Mouse (Mus musculus) spleen, postnatal 14 days (tissue): ENCODE measurements around the gene Lmf1.

Experiments used
- DNase-seq, 2 experiments: peaks; one replicate each; pipeline ENCODE4 v3.0.0; 2021 to 2022; ENCODE audit warnings: low spot score in 2 of 2

Gene Lmf1

GRCm38 (mm10) chr17:25604234-25604633, 25.3 kb downstream of the Lmf1 start:
- no peak for DNase-seq

GRCm38 (mm10) chr17:25608137-25608785, 29.4 kb downstream of the Lmf1 start:
- DNase-seq: no peak

DNA sequence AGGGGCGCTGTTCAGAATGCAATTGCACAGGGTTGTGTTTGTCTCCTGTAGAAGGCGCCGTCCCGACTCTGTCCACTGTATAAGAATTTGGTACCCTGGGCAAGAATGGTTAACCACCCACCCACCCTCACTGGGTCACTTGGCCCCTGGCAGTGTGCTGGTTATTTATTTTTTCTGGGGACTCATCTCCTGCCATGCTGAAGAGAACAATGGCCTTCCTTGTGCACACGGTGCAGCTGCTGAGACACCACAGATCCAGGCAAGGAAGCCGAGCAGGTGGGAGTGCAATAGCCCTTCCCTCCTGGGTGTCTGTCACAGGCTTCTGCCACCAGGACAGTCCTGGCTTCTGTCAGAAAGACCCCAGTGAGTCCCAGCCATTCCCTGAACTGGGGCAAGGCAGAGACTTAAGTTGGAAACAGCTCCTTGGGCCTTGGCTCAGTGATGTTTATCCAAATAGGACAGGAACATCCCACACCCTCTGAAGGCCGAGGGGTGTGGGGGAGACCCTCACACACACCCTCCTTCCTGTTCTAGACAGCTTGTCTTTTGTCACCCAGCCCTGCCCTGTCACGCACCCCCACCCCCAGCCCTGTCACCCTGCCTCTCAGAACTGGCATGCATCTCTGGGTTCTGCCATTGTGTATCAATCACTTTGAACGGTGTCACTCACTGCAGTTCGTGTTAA, 30.1 kb downstream of the Lmf1 start:
- no peak for DNase-seq

- DNase-seq: no peak
Measured at GRCm38 (mm10) chr17:25609506-25609828, 30.6 kb downstream of the Lmf1 start.

DNA sequence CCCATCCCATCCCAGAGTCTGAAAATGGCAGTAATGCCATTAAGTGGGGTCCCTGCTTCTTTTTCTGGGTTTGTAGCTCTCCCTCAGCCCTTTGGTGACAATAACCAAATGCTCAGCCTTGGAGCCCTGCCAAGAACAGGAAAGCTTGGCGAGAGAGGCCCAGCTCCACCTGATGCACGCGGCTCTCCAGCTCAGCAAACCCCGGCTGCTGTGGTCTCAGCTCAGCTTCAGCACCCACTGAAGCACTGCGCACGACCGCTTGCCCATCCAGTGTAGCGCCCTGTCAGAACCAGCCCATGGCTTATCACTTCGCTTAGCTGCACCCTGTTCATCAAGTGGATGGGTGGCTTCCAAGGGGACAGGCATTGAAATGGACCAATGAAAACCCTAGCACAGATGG, 31.3 kb downstream of the Lmf1 start:
- DNase-seq: no peak

DNA sequence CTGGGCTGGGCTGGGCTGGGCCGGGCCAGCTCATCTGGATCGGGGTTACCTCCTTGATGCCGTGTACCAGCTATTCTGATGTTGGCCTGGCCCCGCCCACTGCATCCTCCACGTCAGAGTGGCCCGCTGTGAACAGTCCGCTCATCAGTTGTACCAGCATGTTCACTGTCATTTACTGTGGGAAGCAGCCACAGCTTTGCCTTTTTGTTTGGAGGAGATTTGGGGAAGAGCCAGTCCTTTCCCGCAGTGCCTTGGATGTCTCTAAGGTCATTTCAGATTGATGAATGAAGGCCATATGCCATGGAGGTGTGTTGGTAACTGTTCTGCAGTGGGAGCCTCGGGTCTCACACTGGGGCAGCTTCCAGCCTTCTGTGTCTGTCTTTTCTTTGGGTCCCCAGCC, 33.7 kb downstream of the Lmf1 start:
- no peak for DNase-seq

DNA sequence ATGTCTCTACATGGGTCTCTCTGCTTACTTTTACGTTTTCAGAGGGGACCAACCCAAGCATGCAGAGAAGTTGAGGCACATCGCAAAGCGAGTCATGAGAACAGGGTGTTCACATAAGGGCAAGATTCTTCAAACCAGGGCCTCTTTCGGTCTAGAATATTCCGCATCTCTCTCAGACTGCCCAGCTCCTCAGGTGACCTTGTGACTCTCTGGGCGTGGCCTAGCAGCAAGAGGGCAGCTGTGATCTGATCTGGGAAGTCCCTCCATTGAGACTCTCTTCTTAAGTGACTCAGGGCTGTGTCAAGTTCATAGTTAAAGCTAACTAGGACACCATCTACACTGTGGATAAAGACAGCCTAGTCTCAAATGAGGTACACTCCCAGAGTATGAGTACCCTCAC, 34.4 kb downstream of the Lmf1 start:
- no peak for DNase-seq

- no peak for DNase-seq
Measured at GRCm38 (mm10) chr17:25614723-25615510, 36.0 kb downstream of the Lmf1 start.

GRCm38 (mm10) chr17:25618508-25619056, 39.7 kb downstream of the Lmf1 start:
- no peak for DNase-seq

DNA sequence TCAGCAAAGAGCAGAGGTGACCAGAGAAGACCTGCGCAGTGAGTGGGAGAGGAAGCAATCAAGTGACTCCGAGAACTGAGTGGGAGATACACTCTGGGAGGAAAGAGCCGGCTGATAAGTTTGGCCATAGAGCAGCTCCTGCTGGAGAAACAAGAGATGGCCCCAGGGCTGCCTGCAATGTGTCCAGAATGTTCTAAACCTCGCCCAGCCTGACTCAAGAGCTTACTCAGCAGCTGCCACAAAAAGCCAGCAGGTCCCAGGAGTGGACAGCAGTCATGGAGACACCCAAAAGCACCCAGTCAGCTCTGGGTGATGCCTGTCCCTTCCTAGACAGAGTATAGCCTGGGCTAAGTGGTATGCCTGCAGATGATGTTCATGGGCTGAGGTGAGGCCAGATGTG, 44.6 kb downstream of the Lmf1 start:
- DNase-seq: no peak

- DNase-seq: no peak
Measured at GRCm38 (mm10) chr17:25623935-25624334, 45.0 kb downstream of the Lmf1 start.

DNA sequence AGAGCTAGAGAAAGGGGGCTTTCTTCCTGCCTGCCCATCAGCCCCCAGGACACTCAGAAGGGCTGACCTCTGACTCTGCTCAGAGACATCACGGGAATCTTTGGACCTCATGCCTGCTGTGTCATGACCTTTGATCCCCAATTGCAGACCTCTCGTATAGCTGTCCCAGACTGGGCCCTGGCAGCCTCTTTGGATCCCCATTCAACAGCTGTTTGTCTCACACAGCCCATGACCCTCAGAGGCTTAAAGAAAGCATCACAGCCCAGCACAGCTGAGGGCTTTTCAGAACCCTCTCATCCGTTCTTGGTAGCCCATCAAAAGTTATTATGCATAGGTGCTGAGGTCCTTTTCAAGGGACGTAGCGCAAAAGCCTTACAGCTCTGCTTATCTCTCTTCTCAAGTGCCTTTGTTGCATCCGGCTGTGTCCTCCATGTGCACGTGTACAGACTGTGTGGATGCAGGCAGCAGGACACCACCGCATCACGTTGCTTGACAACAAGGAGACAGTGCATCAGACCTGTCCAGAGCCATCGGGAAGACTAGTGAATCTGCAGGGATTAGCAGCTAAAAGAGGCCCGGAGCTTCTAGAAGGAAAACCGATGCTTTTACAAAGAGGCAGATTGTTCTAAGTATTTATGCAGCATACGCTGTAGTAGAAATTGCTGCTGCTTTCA, 45.7 kb downstream of the Lmf1 start:
- DNase-seq: no peak

DNA sequence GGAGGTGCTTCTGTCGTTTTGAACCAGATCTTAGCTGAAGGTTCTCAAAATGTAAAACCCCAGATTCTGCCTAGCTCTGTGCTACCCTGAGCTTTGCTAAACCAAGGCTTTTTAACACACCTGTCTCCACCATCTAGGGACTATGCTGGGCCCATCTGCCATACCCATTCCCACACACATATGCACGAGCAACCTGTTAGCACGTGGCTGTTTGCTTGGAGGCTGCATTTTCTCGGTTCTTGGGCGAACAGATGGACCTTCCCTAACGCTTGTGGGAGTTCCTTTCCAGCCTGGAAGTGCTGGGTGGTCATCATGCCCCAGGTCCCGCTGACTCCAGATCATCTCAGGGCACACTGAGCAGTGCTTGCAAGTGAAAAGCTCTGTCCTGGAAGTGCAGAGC, 46.4 kb downstream of the Lmf1 start:
- DNase-seq: no peak

DNA sequence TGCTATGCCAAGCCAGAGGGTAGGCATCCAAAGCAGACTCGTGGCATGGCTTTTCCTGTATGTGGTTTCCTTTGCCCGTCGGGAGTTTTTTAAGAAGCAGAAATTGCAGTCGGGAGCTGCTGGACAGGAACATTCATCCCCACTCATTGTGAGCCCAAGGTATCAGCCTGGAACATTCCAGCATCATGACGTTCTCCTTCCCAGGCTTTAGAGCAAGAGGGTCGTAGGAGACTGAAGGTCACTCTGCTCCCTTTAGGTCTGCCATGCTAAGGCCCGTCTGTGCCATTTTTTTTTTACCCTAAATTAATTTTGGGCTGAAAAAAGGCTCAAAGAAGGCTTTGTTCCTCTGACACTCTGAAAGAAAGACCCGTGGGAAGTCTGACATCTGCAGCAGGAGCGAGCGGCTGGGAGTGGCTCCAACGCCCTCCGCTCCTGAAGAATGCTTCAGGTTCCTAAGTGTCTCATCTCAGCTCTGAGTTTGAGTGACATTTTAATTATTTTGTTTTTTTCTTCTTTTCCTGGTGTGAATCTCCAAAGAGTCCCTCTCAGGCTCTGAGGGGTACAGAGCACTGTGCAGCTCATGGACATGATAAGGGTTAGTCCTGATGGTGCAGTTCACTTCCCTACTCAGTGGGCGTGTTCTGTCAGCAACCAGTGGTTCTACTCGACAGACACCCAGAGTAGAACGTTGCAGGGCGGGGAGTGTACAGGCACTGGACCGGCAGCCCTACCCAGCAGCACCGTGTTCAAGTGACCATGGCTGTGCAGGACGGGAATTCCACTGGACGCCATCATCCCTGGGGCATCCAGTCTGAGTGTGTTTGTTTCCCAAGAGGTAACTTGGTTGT, 47.5 kb downstream of the Lmf1 start:
- DNase-seq: no peak

- no peak for DNase-seq
Measured at GRCm38 (mm10) chr17:25630313-25630712, 51.4 kb downstream of the Lmf1 start.

- no peak for DNase-seq
Measured at GRCm38 (mm10) chr17:25634070-25634469, 55.2 kb downstream of the Lmf1 start.

DNA sequence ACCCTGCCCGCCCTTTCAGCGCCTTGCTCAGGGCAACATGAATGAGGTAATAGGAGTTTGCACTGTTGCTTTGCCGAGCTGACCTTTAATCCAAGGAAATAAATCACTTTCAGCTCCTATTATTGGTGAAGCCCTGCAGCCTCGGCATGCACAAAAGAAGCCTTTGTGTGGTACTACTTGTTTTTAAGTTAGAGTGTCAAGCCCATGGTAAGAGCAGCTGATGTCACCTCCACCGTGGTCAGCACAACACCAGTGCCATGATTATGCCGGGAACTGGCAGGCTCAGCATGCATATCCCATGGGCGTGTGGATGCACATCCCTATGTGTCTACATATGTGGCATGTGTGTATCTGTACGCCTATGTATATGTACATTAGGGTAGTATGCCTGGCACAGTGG, 56.5 kb downstream of the Lmf1 start:
- DNase-seq: no peak

DNA sequence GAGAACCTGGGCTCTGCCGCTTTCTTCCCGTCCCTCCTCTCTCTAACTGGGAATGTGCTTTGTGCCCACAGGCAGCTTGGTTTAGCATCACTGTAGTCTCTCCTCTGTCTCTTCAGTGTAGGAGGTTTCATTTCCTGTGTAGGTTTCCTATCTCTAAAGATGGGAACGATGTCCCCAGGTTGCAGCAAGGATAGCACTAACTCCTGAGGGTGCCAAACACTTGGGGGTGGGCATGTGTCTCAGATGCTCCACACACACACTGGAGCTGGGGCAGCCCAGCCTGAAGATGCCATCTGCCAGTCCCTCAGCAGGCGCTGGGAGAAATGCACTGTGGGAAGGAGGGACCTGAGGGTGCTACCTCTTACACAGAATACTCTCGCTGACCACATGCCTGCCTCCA, 56.9 kb downstream of the Lmf1 start:
- no peak for DNase-seq

- DNase-seq: no peak
Measured at GRCm38 (mm10) chr17:25637986-25638385, 59.1 kb downstream of the Lmf1 start.

DNA sequence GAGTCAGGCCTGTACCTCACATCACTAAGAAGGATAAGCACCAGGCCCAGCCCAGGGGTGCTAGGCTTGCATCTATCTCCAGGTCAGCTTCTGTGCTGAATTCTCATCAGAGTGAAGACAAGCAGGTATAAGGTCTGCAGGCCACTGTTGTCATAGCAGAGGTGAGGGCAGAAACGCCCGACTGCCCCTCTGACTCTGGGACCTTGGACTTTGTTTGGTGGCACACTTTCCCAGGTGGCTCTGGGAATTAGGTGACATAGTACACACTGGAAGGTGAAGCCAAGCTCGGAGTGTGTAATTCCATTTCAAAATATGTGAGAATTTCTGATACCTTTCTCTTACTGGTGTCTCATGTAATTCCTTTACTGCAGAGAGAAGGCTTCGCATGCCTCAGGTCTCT, 59.6 kb downstream of the Lmf1 start:
- DNase-seq: no peak

- no peak for DNase-seq
Measured at GRCm38 (mm10) chr17:25640956-25641355, 62.1 kb downstream of the Lmf1 start.
